Mouse (Mus musculus) spleen, embryonic (tissue): Measurements from ENCODE around the gene Lamc1.
"Not testable (repeated sequence)": the region's sequence is repeated elsewhere in the genome, so short reads cannot be mapped to it uniquely, and the experiment has no call there.

Experiments used
- CTCF ChIA-PET: fragments of 350-600 bp; sonication (Branson Sonifier 250); formaldehyde crosslinking; loops from one replicate; lab custom pipeline; 2022; lab: Charles Lee

The Lamc1 gene

DNA sequence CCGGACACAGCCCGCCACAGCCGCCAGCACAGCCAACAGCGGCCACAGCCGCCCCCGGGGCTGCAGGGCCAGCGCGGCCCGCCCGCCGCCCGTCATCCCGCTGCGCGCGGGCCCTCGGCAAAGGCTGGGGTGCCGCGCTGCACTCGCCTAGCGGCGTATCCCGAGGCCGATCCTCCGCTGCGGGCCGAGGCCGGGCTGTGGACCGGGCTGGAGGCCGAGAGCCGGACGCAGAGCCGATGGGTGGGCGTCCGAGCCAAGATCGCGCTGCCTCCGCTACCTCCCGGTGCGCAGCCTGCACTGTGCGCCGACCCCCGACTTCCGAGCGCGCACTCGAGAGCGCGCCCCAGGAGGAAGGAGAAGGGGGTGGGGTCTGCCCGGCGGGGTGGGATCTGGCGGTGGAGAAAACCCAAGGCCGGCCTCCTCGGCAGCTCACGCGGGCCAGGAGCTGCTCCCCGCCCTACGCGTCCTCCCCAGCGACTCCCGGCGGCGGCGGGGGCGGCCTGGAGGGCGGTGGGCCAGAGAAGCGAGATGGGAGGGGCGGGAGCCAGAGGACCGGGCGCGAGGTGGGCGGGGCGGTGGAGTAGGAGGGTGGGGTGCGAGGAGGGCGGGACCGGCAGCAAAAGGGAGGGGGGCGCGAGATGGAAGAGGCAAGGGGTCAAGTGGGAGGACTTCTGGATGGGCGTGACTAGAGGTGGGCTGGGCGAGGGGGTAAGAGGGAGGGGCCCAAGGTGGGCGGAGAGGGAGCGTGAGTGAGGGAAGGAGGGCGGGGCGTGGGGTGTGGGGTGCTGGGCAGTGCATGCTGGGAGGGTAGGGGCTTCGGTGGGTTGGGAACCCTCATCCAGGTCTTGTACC, at the start of gene Lamc1:
Gene Lamc1 (minus strand): TSS at position 343 of the 852 bp plus-strand sequence.
- CTCF ChIA-PET = no interaction called here

DNA sequence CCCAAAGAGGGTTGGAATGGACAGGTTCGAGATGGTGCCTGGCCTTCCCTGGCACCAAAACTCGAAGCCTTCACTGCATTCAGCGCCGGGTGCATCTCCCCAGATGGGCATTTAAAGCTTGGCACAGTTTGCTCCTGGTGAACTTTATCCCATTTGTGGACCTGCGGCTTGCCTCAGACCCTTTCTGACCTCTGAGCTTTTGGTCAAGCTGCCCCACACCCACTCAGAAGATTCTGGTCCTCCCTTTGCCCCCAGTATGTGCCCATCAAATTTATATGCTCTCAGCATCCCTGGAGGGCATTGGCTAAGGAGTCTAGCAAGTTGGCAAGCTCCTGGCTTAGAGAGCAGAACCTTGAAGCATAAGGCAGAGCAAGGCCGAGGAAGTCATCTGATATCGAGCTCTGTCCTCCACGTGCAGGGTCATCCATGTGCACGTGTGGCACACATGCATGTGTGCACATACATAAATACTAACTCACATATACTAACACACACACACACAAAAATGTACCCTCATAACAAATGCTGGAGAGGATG, 48.2 kb upstream of the Lamc1 start:
- CTCF ChIA-PET = interaction anchor here (0.6 kb wide), 3 partner anchors 10 to 856 kb away, joined by 3 to 10 read pairs (median 9); no protein-coding TSS in a partner anchor

GRCm38 (mm10) chr1:153379832-153380231, 47.2 kb upstream of the Lamc1 start:
- CTCF ChIA-PET = no interaction called here

DNA sequence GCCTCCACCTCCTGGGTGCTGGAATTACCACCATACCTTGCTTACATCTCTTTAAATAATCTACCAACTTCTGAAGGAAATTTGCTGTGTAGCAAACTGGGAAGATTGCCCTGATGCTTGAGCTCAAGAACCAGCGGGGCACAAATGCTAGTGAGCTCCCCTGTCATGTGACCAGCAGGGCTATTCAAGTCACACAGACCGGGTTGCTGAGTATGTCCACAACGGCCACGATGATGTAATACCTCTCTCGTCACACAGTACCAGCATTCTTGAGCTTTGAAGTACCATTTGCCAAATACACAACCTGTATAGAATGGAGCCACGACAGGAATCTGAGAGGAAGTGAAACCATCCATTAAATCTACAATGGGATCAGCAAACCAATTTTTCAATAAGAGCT, 46.0 kb upstream of the Lamc1 start:
- CTCF ChIA-PET = no interaction called here

GRCm38 (mm10) chr1:153376446-153376845, 43.9 kb upstream of the Lamc1 start:
- CTCF ChIA-PET = no interaction called here

DNA sequence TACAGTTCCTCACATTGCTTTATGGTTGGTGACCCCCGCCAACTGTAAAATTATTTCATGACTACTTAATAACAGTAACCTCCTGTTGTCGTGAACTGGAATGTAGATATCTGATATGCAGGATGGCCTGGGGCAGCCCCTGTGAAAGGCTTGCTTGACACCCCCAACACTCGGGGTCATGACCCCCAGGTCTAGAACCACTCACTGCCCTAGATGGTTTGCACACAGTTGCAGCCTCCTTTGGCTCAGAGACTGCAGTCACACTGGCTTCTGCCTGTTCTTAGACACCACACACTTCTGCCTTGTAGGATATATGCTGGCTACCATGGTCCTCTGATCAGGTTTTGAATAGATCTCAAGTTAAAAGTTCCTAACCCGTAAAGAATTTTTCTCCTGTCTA, 41.5 kb upstream of the Lamc1 start:
- CTCF ChIA-PET = no interaction called here

- CTCF ChIA-PET = no interaction called here
Measured at GRCm38 (mm10) chr1:153371846-153372245, 39.3 kb upstream of the Lamc1 start.

GRCm38 (mm10) chr1:153369011-153369410, 36.4 kb upstream of the Lamc1 start:
- CTCF ChIA-PET = no interaction called here

- CTCF ChIA-PET = interaction anchor here (0.7 kb wide), 1 partner anchor 182 kb away, joined by 3 read pairs; no protein-coding TSS in a partner anchor
Measured at GRCm38 (mm10) chr1:153367048-153367447, 34.5 kb upstream of the Lamc1 start.

DNA sequence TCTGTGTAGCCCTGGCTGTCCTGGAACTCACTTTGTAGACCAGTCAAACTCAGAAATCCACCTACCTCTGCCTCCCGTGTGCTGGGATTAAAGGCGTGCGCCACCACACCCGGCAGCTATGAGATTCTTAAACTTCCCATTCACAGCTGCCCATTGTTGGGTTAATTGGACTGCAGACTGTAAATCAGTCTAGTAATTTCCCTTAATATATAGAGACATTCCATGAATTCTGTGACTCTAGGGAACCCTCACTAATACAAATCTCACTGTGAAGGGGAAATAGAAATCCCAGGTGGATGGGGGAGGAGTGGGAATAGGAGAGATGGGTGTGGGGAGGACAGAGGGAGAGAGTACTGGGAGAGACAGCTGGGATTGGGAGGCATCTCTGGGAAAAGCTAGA, 29.3 kb upstream of the Lamc1 start:
- CTCF ChIA-PET = no interaction called here

DNA sequence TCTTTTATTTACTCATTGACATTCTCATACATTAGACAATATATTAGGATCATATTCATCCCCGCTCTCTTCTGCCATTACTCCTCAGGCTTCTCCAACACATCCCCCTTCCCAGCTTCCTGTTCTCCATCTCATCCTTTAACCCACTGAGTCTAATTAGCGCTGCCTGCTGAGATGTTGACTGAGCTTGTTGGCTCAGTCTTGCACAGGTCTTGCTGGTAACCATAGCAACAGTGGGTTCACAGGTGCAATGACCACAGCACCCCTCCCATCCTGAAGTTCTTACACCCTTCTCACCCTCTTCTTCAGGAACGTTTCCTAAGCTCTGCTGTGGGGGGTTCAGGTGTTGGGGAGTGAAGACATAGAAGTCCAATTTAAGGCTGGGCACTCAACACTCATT, 28.0 kb upstream of the Lamc1 start:
- CTCF ChIA-PET = interaction anchor here (0.7 kb wide), 1 partner anchor 198 kb away, joined by 7 read pairs; no protein-coding TSS in a partner anchor

DNA sequence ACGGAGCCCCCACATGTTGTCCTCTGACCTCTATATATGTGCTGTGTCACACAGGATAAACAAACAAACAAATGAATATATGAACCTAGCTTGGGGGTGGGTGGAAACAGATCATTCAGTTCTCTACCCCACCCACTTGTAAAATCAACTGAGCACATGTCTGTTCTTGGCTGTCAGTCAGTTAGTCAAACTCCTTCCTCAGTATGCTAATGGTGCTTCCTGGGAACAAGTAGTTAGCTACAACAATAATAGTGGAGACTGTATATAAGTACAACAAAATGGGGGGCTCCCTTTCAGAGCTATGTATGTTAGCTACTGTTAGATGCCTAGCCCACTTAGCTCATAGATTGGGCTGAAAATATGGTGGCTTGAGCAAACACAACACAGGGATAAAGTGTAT, 24.6 kb upstream of the Lamc1 start:
- CTCF ChIA-PET = no interaction called here

- CTCF ChIA-PET = interaction anchor here (0.5 kb wide), 1 partner anchor 173 kb away, joined by 6 read pairs; no protein-coding TSS in a partner anchor
Measured at GRCm38 (mm10) chr1:153354466-153354865, 21.9 kb upstream of the Lamc1 start.

- CTCF ChIA-PET = no interaction called here
Measured at GRCm38 (mm10) chr1:153353736-153354430, 21.3 kb upstream of the Lamc1 start.

DNA sequence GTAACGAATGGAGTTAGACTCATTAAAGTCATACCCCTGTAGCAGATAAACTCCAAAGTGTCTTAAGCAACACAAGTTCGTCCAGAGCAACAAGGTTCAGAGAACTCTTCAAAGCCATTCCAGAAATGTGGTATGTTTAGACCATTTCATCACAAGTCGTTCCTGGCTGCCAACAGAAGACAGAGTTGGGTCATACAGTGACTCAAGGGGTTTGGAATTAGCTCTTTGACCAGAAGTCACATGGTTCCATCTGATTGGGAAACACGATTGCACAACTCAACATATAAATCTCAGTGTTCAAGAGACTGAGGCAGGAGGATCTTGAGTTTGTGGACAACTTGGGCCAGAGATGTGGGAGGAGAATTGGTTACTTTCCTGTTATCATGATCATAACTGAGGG, 18.4 kb upstream of the Lamc1 start:
- CTCF ChIA-PET = no interaction called here

DNA sequence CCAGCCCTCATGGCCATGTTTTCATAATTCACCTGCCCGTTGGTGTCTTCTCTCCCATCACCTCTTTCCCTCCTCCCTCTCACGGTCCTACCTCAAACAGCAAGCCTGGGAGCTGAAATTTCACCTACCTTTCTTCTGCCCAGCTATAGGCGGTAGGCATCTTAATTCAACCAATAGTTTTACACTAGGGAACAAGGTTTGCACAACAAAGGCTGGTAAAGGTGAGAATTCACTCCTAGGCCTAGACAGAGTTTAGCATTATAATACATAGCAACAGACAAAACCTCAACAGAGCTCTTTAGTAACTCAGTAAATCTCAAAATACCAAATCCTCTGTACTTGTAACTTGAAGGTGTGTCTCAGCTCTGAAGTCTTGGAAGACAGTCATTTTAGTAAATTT, 15.1 kb upstream of the Lamc1 start:
- CTCF ChIA-PET = no interaction called here

- CTCF ChIA-PET = no interaction called here
Measured at GRCm38 (mm10) chr1:153347040-153347439, 14.5 kb upstream of the Lamc1 start.

GRCm38 (mm10) chr1:153345699-153346291, 13.2 kb upstream of the Lamc1 start:
- CTCF ChIA-PET = interaction anchor here (0.6 kb wide), 1 partner anchor 56 kb away, joined by 3 read pairs; no protein-coding TSS in a partner anchor

- CTCF ChIA-PET = no interaction called here
Measured at GRCm38 (mm10) chr1:153345002-153345401, 12.4 kb upstream of the Lamc1 start.

- CTCF ChIA-PET = not testable (repeated sequence)
Measured at GRCm38 (mm10) chr1:153335451-153335850, 2.9 kb upstream of the Lamc1 start.

DNA sequence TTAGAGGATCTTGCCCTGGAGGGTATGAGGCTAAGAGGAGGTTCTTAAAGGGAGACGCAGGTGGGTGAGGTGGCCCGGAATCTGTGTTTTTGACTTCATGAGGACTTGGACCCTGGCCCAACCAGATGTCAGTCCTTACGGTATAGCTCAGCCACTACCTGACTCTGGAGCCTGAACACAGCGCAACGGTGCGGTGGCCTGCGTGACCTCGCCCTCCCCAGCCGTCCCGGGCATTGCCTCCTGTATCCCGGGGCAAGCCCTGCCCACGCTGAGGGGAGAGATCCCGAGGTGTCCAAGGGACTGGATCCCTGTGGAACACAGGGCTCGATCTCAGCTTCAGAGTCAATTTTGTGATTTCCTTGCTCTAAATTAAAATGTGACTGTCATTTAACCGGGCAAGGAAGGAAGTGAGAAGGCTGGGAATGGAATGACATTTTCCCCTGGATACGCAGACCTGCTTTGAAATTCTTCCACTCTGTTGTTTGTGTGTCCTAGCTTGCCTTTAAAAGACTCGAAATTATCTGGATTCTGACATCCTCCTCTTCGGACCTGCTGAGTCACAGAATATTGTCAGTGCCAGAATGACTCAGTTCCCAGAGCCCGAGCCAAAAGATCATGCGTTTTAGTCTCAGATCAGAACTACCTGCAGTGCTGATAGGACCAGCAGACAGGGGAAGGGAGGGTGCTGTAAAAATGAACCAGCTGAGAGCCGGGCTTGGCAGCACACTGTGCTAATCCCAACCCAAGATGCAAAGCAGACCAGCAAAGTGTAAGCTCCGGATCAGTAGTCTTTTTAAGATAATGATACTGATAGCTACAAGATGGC, 923 bp upstream of the Lamc1 start:
- CTCF ChIA-PET = no interaction called here
